Mouse (Mus musculus) heart, postnatal 36 days (tissue): Measurements from ENCODE around the gene 3110082I17Rik. TPM values are rescaled to one million over a fixed set of nuclear protein-coding genes. Genes with fewer than 3 reads are reported as not detected.
A peak's percentile ranks its signal among the peaks of the same experiment; 100 is the strongest.

ENCODE experiments used
- DNase-seq, 2 experiments: peaks; one replicate each; pipeline ENCODE4 v3.0.0; 2021 to 2022
- intact Hi-C: fragments of 180-260 bp; cut with DNase I; formaldehyde crosslinking; loops from one replicate; pipeline ENCODE4 v1.15.1; 2025
- total RNA-seq, 2 experiments: library from RNA; stranded (reverse); gene quantifications; 2 replicates each; pipeline ENCODE4 v1.2.3; 2021

The 3110082I17Rik gene
- total RNA-seq, 2 experiments from 2014 or later, result 4.7 to 5.5 TPM

- intact Hi-C loops, result loop anchor here (2.0 kb wide), 1 partner anchor 18 kb away; no protein-coding TSS in a partner anchor
- no peak for DNase-seq
Measured at GRCm38 (mm10) chr5:139383234-139383633, 77.1 kb downstream of the 3110082I17Rik start.

DNA sequence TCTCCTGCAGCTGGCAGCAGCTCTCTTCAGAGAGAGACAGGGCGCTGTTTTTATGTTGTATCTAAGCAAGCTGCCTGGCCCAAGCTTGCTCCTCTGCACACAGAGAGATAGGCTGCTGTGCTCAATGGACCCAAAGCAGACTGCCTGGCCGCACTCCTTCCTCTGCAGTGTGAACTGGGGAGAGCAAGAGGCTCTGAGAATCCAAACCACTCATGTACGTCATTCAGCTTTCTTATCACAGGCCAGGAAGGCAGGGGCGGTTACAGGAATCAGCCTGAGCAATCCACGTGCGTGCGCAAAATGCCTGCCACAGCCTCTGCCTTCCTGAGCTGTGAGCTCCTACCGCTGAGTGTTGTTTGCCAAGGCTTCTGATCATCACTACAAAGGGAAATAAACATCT lies 77.6 kb downstream of the 3110082I17Rik start:
- peak; percentile 74 for DNase-seq
- intact Hi-C loops, result loop anchor here (2.0 kb wide), 1 partner anchor 18 kb away; no protein-coding TSS in a partner anchor

GRCm38 (mm10) chr5:139381586-139382513 lies 78.5 kb downstream of the 3110082I17Rik start:
- intact Hi-C loops, result loop anchor here (2.0 kb wide), 1 partner anchor 17 kb away; no protein-coding TSS in a partner anchor
- DNase-seq, result peak in 1 of 2 experiments; percentile 51

DNA sequence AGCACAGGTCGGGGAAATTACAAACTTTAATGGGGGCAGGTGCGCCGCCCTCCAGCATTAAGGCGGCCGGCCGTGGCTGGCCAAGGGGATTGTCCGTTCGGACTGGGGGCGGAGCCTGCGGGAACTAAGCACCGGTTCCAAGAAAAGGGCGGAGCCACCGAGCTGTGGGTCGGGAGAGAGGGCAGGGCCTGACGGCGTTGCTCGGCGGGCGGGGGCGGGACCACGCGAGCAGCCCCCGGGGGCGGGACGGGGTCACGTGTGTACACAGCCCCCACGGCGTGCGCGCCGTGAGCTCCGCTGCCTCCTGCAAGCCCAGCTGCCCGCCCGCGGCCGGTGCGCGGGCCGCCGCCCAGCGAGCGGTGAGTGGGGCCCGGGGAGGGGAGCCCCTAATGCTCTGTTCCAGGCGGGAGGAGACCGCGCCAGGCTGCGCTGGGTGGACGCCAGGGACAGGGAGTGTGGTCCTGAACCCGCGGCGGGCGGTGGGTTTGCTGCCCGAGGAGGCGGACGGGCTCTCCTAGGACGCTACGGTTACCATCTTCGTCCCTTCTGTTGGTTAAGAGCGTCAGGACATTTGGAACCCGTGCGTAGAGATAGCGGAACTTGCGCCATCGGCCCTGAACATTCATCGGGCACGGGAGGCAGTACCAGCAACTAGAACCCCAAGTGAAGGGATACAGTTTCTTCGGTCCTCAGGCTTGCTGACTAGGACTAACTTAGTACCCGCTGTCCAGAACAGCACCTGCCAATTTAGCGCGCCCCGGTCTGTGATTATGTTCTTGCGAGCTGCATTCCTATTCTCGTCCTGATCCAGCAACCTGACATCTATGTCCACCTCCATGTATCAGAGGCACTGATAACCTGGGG lies 79.7 kb downstream of the 3110082I17Rik start:
- DNase-seq, result peak; percentile 96
- intact Hi-C loops, result no loop called here

- intact Hi-C loops, result no loop called here
- DNase-seq, result no peak
Measured at GRCm38 (mm10) chr5:139379771-139380384, 80.4 kb downstream of the 3110082I17Rik start.

DNA sequence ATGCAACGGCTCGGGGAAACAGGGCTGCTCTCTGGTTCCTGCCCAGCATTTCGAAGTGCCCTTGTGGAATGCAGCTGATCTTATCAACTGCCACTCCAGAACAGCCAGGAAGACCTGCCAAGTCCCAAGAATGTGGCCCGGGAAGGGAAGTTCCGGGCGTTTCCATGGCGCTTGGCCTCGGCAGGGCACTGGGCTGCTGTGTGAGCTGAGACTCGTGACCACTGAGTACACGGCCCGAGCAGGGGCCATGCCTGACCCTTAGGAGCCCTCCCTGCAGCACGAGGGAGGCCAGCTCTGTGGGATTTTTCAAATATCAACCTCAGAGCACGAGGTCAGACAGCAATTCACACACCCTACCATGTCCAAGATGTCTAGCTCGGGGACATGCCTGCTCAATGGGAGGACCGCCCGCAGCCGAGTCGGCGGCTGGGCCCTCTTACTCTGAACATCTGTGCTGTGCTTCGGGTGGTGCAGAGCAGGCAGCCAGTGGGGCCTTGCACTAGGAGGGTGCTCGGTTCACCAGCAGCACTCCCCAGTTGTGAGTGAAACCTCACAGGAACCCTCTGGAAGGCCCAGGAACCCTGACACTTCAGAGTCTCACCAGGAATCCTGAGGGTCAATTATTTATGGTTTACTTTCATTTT lies 81.2 kb downstream of the 3110082I17Rik start:
- intact Hi-C loops, result no loop called here
- DNase-seq, result peak; percentile 74 to 80

GRCm38 (mm10) chr5:139378271-139378556 lies 82.1 kb downstream of the 3110082I17Rik start:
- intact Hi-C loops, result no loop called here
- DNase-seq, result no peak

GRCm38 (mm10) chr5:139377468-139378270 lies 82.7 kb downstream of the 3110082I17Rik start, which contains the start of gene Gpr146:
Gpr146 (plus strand) TSS chr5:139377697.
- intact Hi-C loops, result no loop called here
- DNase-seq, result peak; percentile 76

GRCm38 (mm10) chr5:139374841-139375240 lies 85.5 kb downstream of the 3110082I17Rik start:
- intact Hi-C loops, result no loop called here
- no peak for DNase-seq

DNA sequence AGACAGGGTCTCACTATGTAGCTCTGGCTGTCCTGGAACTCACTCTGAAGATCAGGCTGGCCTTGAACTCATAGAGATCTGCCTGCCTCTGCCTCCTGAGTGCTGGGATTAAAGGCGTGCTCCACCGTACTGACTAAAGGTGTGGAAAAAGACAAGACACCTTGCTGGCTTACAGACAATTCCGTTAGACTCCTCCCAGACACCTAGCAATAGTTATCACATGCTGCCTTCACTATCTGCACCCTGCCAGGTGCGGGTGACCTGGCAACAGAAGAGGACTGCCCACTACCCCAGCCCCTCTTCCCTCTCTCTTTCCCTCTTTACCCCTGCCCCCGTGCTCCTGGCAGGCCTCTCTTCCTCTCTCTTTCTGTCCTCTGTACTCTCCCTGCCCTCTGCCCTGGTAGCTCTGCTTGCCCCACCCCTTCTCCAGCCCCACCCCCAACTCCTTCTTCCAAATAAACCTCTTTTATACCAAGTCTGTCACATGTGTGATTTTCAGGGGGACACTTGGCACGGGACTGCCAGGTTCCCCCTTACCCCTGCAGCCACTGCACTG lies 86.4 kb downstream of the 3110082I17Rik start:
- intact Hi-C loops, result no loop called here

GRCm38 (mm10) chr5:139373126-139373525 lies 87.2 kb downstream of the 3110082I17Rik start:
- no peak for DNase-seq
- intact Hi-C loops, result no loop called here

More for the DNA sequence above, 86.4 kb downstream of the 3110082I17Rik start:
- no peak for DNase-seq

GRCm38 (mm10) chr5:139371631-139372401 lies 88.5 kb downstream of the 3110082I17Rik start:
- intact Hi-C loops, result no loop called here
- DNase-seq, result peak; percentile 91 to 92

GRCm38 (mm10) chr5:139371118-139371517 lies 89.2 kb downstream of the 3110082I17Rik start:
- intact Hi-C loops, result no loop called here
- DNase-seq, result no peak

GRCm38 (mm10) chr5:139370336-139370735 lies 90.0 kb downstream of the 3110082I17Rik start:
- no peak for DNase-seq
- intact Hi-C loops, result no loop called here

DNA sequence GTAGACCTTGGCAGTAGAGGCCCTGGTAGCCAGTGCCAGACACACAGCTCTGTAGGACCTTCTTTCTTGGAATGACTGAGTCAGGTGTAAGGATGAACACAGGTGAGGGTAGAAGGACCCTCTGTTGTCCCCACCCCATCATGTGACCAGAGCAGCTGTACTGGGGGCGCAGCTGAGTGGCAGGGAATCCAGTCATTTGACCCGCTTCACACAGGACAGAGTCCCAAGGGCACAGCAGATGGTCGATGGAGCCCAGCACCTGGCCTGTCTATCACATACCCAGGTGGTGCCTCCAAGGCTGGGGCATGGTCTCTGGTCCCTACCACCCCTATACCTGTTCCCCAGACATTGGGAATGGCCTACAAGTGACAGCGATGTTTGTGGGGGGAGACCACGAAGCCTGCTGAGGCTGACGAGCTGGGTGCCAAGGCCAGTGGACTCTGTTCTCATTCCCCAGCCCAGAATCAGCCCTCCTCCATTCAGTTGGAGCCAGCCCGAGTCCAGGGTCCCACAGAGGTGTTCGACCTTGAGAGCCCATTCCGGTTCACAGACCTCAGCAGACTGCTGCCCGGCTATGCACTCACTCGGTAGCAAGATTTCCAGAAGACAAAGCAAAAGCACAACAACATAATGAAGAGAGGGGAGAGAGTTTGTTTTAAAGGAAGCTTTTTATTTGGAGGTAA lies 91.5 kb downstream of the 3110082I17Rik start:
- DNase-seq, result no peak
- intact Hi-C loops, result no loop called here

DNA sequence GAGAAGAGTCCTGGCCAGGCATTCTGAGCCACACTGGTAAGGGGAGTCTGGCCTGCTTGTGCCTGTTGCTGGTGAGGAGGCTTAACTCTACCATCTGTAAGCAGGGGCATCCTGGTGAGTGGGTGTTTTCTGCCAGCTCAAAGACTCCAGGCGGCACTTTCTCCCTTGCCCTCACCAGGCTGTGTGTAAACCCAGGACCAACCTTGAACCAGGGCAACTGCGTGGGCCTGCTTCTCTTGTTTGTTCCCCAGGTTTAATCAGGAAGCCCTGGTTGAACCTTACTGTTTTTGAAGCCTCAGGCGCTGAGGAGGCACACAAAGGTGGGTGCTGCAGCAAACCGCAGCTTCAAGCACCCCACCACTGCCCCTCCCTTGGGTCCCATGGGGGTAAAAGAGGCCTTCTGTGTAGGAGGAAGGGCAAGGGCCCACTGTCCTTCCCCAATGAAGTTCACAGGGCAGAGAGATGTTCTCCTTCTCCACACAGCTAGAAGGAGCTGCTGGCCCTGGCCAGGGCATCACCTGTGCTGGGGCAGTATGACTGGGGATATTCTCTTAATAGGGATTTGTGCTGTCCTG lies 92.4 kb downstream of the 3110082I17Rik start:
- no peak for DNase-seq
- intact Hi-C loops, result no loop called here

DNA sequence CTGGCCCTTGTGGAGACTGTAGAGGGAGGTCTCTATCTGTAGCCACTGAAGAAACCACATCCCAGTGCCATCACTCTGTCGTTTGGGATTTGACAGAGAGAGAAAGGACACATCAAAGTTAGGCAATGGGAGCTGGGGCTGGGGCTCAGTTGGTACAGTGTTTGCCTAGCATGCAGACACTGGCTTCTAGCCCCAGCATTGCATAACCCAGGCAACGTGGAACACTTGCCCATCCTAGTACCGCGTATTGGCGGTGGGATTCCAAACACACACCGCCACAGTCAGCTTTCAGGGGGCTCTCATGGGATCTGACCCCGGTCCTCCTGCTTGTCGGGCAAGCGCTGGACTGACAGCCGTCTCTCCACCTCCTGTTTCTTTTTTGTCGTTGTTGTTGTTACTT lies 93.8 kb downstream of the 3110082I17Rik start:
- DNase-seq, result no peak
- intact Hi-C loops, result no loop called here
